Comparison of ENCODE assay signal across 7 mouse cellular contexts in genomic region chr12:91383516-91384264, GRCm38 (mm10). TPM values are rescaled to one million over a fixed set of nuclear protein-coding genes. Genes with fewer than 3 reads are reported as not detected.
A peak's percentile ranks its signal among the peaks of the same experiment; 100 is the strongest.
DNase-seq lines count a peak whose midpoint lies in the region; ATAC-seq and TF ChIP-seq lines count a peak whose summit lies in the region.

No protein-coding gene starts in this region.

- TF ChIP-seq POLR2A in bone marrow, adult 2 months (IDR thresholded peaks at IDR 0.05; ENCODE audit: borderline replicate concordance, control insufficient read depth, low read depth, low read length), result no peak; the same call in 1 of the 2 replicates

- peak overlapping the region; percentile 67 for H3K4me2 ChIP-seq in neural tube, embryonic 11.5 days (ENCODE audit: low read depth)
- peak overlapping the region; percentile 94 for H3K4me2 ChIP-seq in intestine, embryonic 15.5 days (replicated peaks)

- H3K9ac ChIP-seq in neural tube, embryonic 11.5 days (ENCODE audit: low read length), result peak overlapping the region; percentile 35
- peak overlapping the region; percentile 70 for H3K9ac ChIP-seq in intestine, embryonic 15.5 days

- no peaks in the 10 kb centered on the region for H3K36me3 ChIP-seq in neural tube, embryonic 11.5 days (ENCODE audit: control insufficient read depth, insufficient read depth, low read length)
- H3K36me3 ChIP-seq in erythroblast, embryonic 14.5 days (ENCODE audit: control insufficient read depth), result peaks cover 35% of the 10 kb centered on the region
- H3K36me3 ChIP-seq in intestine, embryonic 15.5 days, result no peaks in the 10 kb centered on the region
- no peaks in the 10 kb centered on the region for H3K36me3 ChIP-seq in macrophage (ENCODE audit: inconsistent target)

- no peaks in the 10 kb centered on the region for H3K4me1 ChIP-seq in neural tube, embryonic 11.5 days (ENCODE audit: control insufficient read depth, insufficient read depth, low read length)
- H3K4me1 ChIP-seq in bone marrow, adult 2 months (ENCODE audit: control insufficient read depth, insufficient read depth, low read length), result no peaks in the 10 kb centered on the region; the same call in 1 of the 2 replicates
- peaks cover 44% of the 10 kb centered on the region for H3K4me1 ChIP-seq in erythroblast, embryonic 14.5 days (ENCODE audit: control insufficient read depth)
- no peaks in the 10 kb centered on the region for H3K4me1 ChIP-seq in intestine, embryonic 15.5 days (replicated peaks)

- peak; percentile 10; the same call in 1 of the 2 replicates for TF ChIP-seq CTCF in bone marrow, adult 2 months (IDR thresholded peaks at IDR 0.05; ENCODE audit: control insufficient read depth, insufficient read depth, low read length)

- DNase-seq in neural tube, embryonic 11.5 days (ENCODE audit: low spot score), result no peak
- no peak for DNase-seq in neural tube, embryonic 10.5 days (ENCODE audit: extremely low spot score, low spot score)
- no peak for DNase-seq in natural killer cell, adult 2 months (ENCODE audit: low spot score in 2 of 2)

- H3K9me3 ChIP-seq in neural tube, embryonic 11.5 days (ENCODE audit: control insufficient read depth, low read length), result no peaks in the 10 kb centered on the region
- H3K9me3 ChIP-seq in erythroblast, embryonic 14.5 days (ENCODE audit: control insufficient read depth, low read length), result no peaks in the 10 kb centered on the region
- no peaks in the 10 kb centered on the region for H3K9me3 ChIP-seq in intestine, embryonic 15.5 days

- no peak overlapping the region for H3K27ac ChIP-seq in neural tube, embryonic 11.5 days (ENCODE audit: low read depth, low read length)
- H3K27ac ChIP-seq in bone marrow, adult 2 months (ENCODE audit: control insufficient read depth, insufficient read depth, low read depth, low read length, poor library complexity), result peak overlapping the region; percentile 57
- H3K27ac ChIP-seq in intestine, embryonic 15.5 days, result 0 out of 2 replicates have a peak overlapping the region, but pooled peaks have one; percentile 17
- peak overlapping the region; percentile 36 for H3K27ac ChIP-seq in macrophage

- H3K27me3 ChIP-seq in neural tube, embryonic 11.5 days (ENCODE audit: control insufficient read depth, insufficient read depth, low read length), result no peaks in the 10 kb centered on the region
- H3K27me3 ChIP-seq in erythroblast, embryonic 14.5 days (ENCODE audit: control insufficient read depth), result no peaks in the 10 kb centered on the region
- no peaks in the 10 kb centered on the region for H3K27me3 ChIP-seq in intestine, embryonic 15.5 days (replicated peaks)

- peak overlapping the region; percentile 55 for H3K4me3 ChIP-seq in neural tube, embryonic 11.5 days (ENCODE audit: low read depth, low read length)
- peak overlapping the region; percentile 96 for H3K4me3 ChIP-seq in bone marrow, adult 2 months (replicated peaks; ENCODE audit: control insufficient read depth, low read depth, low read length)
- peak overlapping the region; percentile 100 for H3K4me3 ChIP-seq in erythroblast, embryonic 14.5 days (replicated peaks)
- peak overlapping the region; percentile 68 for H3K4me3 ChIP-seq in intestine, embryonic 15.5 days (replicated peaks)
- peak overlapping the region; percentile 87 for H3K4me3 ChIP-seq in macrophage (ENCODE audit: inconsistent target)

- ATAC-seq in neural tube, embryonic 11.5 days (ENCODE audit: insufficient read depth, low FRiP score, low TSS enrichment), result peak; percentile 66
- peak; percentile 77 for ATAC-seq in intestine, embryonic 15.5 days

- H3K79me2 ChIP-seq in macrophage (ENCODE audit: inconsistent target), result peaks cover 27% of the 10 kb centered on the region

- WGBS in neural tube, embryonic 11.5 days, result 9% methylated on average over 19 of the region's 22 CpGs
- 1% methylated on average over 22 of the region's 22 CpGs for WGBS in bone marrow, adult 2 months
- 4% methylated on average over 22 of the region's 22 CpGs for WGBS in intestine, embryonic 15.5 days
- WGBS in macrophage (ENCODE audit: missing documents), result under 1% methylated on average over 22 of the region's 22 CpGs

RNA-seq across cellular contexts. Expression of gene Cep128, which starts 0.5 kb away (rescaled TPM):
- 6.7 and 8.8 TPM in 2 replicates for polyA plus RNA-seq in neural tube, embryonic 11.5 days (2014; fragmentation: Nextera tagmentation; extraction: Ambion mirVana)
- polyA plus RNA-seq in bone marrow, adult 2 months (2011; ENCODE audit: insufficient read depth, insufficient read length, low replicate concordance, missing spikeins), result 28.3 and 67.8 TPM in 2 replicates
- 1.2 and 1.4 TPM in 2 replicates for polyA plus RNA-seq in erythroblast, embryonic 14.5 days (2012)
- polyA plus RNA-seq in intestine, embryonic 15.5 days (2015; fragmentation: Nextera tagmentation; extraction: Ambion mirVana), result 5.8 and 9.0 TPM in 2 replicates
- total RNA-seq in macrophage (2018; cell fraction: chromatin; rRNA removed), result 100 to 1,000 TPM in 6 of 26 experiments, 10 to 100 TPM in 20; 24.4 to 119 (median 64.8) TPM
- 10 to 100 TPM in 4 of 26 experiments, 1 to 10 TPM in 22; 5.0 to 11.2 (median 7.9) TPM for total RNA-seq in macrophage (2018; cell fraction: cytosol; rRNA removed)
- 10 to 100 TPM in 24 of 26 experiments, 1 to 10 TPM in 2; 6.7 to 66.4 (median 20.8) TPM for total RNA-seq in macrophage (2018; cell fraction: nucleus; rRNA removed)
- 5.3 to 17.9 TPM (median 7.8 TPM) in 3 replicates for polyA plus RNA-seq in macrophage (2018)

RNA-seq across cellular contexts. Expression of gene Tshr, which starts 0.7 kb away (rescaled TPM):
- 0.08 and 0.15 TPM in 2 replicates for polyA plus RNA-seq in neural tube, embryonic 11.5 days (2014; fragmentation: Nextera tagmentation; extraction: Ambion mirVana)
- 0.35 and 0.38 TPM in 2 replicates for polyA plus RNA-seq in bone marrow, adult 2 months (2011; ENCODE audit: insufficient read depth, insufficient read length, low replicate concordance, missing spikeins)
- not detected in 2 replicates for polyA plus RNA-seq in erythroblast, embryonic 14.5 days (2012)
- 0.33 and 0.34 TPM in 2 replicates for polyA plus RNA-seq in intestine, embryonic 15.5 days (2015; fragmentation: Nextera tagmentation; extraction: Ambion mirVana)
- total RNA-seq in macrophage (2018; cell fraction: chromatin; rRNA removed), result not detected
- not detected for total RNA-seq in macrophage (2018; cell fraction: cytosol; rRNA removed)
- 1 to 10 TPM in 1 of 26 experiments, not detected in 25; 2.7 TPM for total RNA-seq in macrophage (2018; cell fraction: nucleus; rRNA removed)
- not detected in 3 replicates for polyA plus RNA-seq in macrophage (2018)
